Mouse (Mus musculus) limb, embryonic 11.5 days (tissue): ENCODE measurements at regions not wholly inside any gene's neighbourhood (a gene's known extent, or its start where the extent isn't known, plus 50 kb on each side); places are given as distances from the start of the nearest gene placed in this dataset.

Source experiments
- ATAC-seq: fragments of 200-750 bp; cut with Nextera tagmentation; 2 replicates; pipeline ENCODE4 v1.8.0; 2017; ENCODE audit warnings: low read depth; ENCODE audit not compliant: insufficient number of reproducible peaks, low FRiP score, low TSS enrichment
- DNase-seq: peaks from one replicate; pipeline ENCODE4 v3.0.0-alpha.2; 2015; ENCODE audit warnings: low spot score
- H3K27ac ChIP-seq: fragments of 300-500 bp; sonication (generic); replicated peaks from 2 replicates; pipeline ENCODE4 v1.5.1; 2014; ENCODE audit warnings: low read depth, mild to moderate bottlenecking, low read length
- H3K27me3 ChIP-seq: fragments of 300-500 bp; sonication (generic); 2 replicates; pipeline ENCODE4 v1.6.1; 2014; ENCODE audit warnings: mild to moderate bottlenecking, low read length, mixed read lengths; ENCODE audit not compliant: control insufficient read depth, insufficient read depth
- H3K36me3 ChIP-seq: fragments of 300-500 bp; sonication (generic); 2 replicates; pipeline ENCODE4 v1.6.1; 2014; ENCODE audit warnings: mild to moderate bottlenecking, low read length, moderate library complexity, mixed read lengths; ENCODE audit not compliant: control insufficient read depth, insufficient read depth
- H3K4me1 ChIP-seq: fragments of 300-500 bp; sonication (generic); 2 replicates; pipeline ENCODE4 v1.6.1; 2014; ENCODE audit warnings: low read length, mixed read lengths; ENCODE audit not compliant: control insufficient read depth, insufficient read depth
- H3K4me2 ChIP-seq: fragments of 300-500 bp; sonication (generic); 2 replicates; pipeline ENCODE4 v1.6.1; 2014; ENCODE audit warnings: low read depth, mild to moderate bottlenecking, moderate library complexity; ENCODE audit not compliant: severe bottlenecking
- H3K4me3 ChIP-seq: fragments of 300-500 bp; sonication (generic); 2 replicates; pipeline ENCODE4 v1.5.1; 2014; ENCODE audit warnings: low read depth, low read length
- H3K9ac ChIP-seq: fragments of 300-500 bp; sonication (generic); 2 replicates; pipeline ENCODE4 v1.6.1; 2014; ENCODE audit warnings: mild to moderate bottlenecking, low read length
- H3K9me3 ChIP-seq: fragments of 300-500 bp; sonication (generic); 2 replicates; pipeline ENCODE4 v1.6.1; 2016; ENCODE audit warnings: low read length; ENCODE audit not compliant: control insufficient read depth
- WGBS: fragments of 180-500 bp; shearing (Covaris S2); extraction: QIAGEN DNeasy Blood & Tissue Kit; methylation state at CpG from one replicate; pipeline ENCODE4 v1.1.7; 2014; 5-methylcytosine and 5-hydroxymethylcytosine counted together

DNA sequence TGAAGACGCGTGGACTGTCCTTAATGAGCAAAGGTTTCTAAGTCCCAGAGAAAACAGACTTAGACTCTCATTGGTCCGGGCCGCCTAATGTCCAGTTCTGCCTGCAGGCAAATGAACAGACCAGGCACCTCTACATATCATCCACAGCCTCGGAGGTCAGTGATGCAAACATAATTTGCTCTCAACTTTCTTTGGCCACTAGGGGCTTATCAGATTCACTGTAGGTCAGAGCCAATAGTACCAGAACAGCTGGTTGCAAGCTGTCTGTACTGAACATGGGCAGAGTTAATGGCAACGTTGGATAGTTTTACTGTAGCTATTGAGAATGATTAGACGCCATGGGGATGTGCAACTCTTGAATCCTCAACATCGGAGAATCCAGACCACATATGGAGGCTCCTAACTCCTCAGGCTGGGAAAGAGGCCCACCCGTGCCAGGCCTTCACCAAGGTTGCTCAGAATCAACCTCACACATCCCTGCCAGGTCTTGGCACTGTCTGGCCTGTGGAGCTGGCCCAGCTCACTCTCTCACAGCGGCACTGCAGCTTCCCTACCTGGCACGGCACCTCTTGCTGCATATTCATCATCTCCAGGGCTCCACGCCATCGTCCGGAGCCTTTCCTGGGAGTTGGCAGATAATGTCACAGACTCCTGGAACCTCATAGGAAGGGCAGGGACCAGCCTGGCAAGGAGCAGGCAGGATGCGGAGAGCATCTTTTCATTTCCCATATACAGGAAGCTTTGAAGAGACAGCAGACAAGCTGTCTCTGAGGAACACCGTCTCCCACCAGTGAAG, 228.1 kb downstream of the Gm4791 start:
- Histone ChIP-seq H3K4me1 (peaks cover 9% of the 10 kb centered on the region; the same call in 1 of the 2 replicates), H3K27ac (no peak overlapping the region), H3K4me3 (no peak overlapping the region), H3K9ac (no peak overlapping the region), H3K4me2 (no peak overlapping the region), H3K36me3 (no peaks in the 10 kb centered on the region), H3K9me3 (no peaks in the 10 kb centered on the region), H3K27me3 (no peaks in the 10 kb centered on the region)
- WGBS, result 88% methylated on average over 16 of the region's 16 CpGs
- ATAC-seq, result no peak
- DNase-seq, result no peak

DNA sequence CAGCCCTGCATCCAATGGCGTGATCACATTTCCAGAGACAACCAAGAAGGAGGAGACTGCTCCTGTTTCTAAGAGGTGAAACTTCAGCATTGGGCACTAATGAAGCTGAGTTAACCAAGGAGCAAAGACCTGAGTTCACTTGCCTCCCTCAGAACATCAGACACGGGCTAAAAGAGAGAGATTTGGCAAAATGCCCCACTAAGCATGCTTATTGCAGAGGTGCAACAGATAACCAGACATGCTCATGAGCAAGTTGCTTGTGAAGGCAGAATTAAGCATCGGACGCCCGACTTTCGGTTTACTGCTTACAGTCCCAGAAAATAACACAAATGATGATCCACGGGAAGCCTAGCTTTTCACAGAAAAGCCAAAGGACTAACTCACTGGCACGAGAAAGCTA, 228.8 kb downstream of the Gm4791 start:
- Histone ChIP-seq H3K27me3 (no peaks in the 10 kb centered on the region), H3K4me1 (peaks cover 9% of the 10 kb centered on the region; the same call in 1 of the 2 replicates), H3K9ac (no peak overlapping the region), H3K4me3 (no peak overlapping the region), H3K4me2 (no peak overlapping the region), H3K36me3 (no peaks in the 10 kb centered on the region), H3K27ac (no peak overlapping the region), H3K9me3 (no peaks in the 10 kb centered on the region)
- ATAC-seq (no peak), DNase-seq (no peak)
- 90% methylated on average over 8 of the region's 8 CpGs for WGBS

DNA sequence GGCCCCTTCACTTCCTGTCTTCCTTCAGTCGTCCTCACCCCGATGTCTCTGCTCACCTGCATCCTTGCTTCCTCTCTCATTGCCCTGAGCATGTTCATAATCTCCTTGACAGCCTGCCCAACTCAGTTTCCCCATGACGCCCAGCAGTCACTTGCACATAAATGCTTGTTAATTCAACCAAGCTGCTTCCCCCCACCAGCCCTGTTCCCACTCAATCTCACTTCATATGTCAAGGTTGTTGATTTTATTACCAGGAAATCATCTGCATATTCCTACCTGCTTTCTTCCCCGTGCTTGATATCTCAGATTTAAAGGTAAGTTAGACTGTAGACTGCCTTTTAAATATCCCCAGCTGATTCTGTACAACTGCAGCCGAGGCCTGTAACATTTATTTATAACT, 230.2 kb downstream of the Gm4791 start:
- Histone ChIP-seq H3K36me3 (no peaks in the 10 kb centered on the region), H3K4me3 (no peak overlapping the region), H3K9me3 (no peaks in the 10 kb centered on the region), H3K4me1 (peaks cover 9% of the 10 kb centered on the region; the same call in 1 of the 2 replicates), H3K27ac (no peak overlapping the region), H3K9ac (no peak overlapping the region), H3K4me2 (no peak overlapping the region), H3K27me3 (no peaks in the 10 kb centered on the region)
- ATAC-seq, result no peak
- 19% methylated on average over 5 of the region's 5 CpGs for WGBS
- peak; percentile 56 for DNase-seq

DNA sequence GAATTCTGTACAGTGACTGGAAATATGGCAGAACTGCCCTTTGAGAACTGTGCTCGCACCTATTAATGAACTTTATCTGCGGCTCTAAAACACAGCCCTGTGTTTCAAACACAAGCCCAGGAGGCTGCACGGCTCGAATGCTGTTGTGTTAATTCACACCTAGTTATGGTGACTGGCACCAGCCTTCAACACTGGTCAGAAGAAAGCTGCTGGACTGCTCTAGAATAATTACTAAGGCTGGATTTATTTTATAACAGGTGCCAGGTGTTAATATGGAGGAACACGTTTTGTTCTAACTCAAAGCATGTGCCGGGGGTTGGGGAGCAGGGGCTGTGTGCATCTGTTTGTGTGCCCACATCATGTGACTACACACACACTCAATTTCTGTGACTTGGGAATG, 230.8 kb downstream of the Gm4791 start:
- Histone ChIP-seq H3K4me3 (no peak overlapping the region), H3K4me1 (peaks cover 13% of the 10 kb centered on the region; the same call in 1 of the 2 replicates), H3K9ac (no peak overlapping the region), H3K4me2 (no peak overlapping the region), H3K36me3 (no peaks in the 10 kb centered on the region), H3K27ac (no peak overlapping the region), H3K9me3 (no peaks in the 10 kb centered on the region), H3K27me3 (no peaks in the 10 kb centered on the region)
- DNase-seq (peak; percentile 56), ATAC-seq (no peak)
- 25% methylated on average over 6 of the region's 6 CpGs for WGBS

DNA sequence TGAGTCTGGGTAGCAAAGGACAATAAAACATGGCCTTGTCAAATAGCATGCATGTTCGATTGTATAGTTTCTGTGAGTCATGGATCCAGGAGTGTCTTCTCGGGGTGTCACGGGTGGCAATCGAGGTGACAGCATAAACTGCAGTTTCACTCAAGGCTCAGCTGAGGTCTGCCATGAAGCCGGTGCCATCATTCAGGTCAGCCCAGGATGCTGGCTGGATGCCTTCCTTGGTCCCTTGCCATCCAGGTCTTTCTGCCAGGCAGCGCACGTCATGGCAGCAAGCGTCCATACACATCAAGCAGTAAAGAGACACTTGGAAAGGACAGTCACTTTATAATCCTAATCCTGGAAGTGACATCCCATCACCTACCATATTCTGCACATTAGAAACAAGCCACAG, 242.4 kb downstream of the Gm4791 start:
- no peak for DNase-seq
- no peaks in the 10 kb centered on the region for H3K9me3 ChIP-seq
- H3K27me3 ChIP-seq, result no peaks in the 10 kb centered on the region
- no peak overlapping the region for H3K27ac ChIP-seq
- no peak overlapping the region for H3K4me2 ChIP-seq
- no peak overlapping the region for H3K4me3 ChIP-seq
- ATAC-seq, result no peak
- no peak overlapping the region for H3K9ac ChIP-seq
- no peaks in the 10 kb centered on the region for H3K36me3 ChIP-seq
- WGBS, result 94% methylated on average over 8 of the region's 8 CpGs
- no peaks in the 10 kb centered on the region for H3K4me1 ChIP-seq

DNA sequence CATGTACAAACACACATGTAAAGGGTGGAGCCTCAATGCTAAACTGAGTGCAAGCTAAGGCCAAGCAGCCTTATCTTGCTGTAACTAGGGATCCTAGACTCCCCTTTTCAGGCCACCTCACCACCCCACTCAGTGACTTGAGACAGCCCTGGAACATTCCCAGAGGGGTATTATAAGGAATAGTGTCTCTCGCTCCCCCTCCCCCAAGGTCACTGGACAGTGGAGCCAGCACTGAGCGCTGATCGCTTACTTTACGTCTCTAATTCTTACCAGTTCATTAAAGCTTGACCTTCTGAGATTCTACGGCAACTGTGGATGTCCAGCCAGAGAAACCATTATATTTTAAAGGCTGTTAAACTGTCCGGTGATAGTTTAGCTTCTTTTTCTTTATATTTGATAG, 243.5 kb downstream of the Gm4791 start:
- WGBS, result 79% methylated on average over 6 of the region's 6 CpGs
- DNase-seq, result no peak

DNA sequence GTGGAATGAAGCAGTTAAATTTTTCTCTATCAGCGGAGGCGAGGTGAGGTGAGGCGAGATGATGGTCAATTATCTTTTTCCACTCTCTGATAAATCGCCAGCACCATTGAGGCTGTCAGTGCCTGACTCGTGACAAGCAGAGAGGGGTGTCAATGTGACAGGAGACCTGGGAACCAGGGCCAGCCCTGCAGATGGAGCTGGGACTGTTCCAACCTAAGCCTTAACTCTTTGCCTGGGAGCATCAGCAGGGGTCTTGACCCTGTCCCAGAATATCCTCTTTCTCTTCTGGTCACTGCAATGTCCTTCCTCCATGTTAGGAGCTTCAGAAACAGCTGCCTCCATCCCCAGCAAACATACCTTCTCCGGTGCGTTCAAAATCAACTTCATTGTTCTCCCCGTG, 244.0 kb downstream of the Gm4791 start:
- Histone ChIP-seq H3K4me2 (no peak overlapping the region), H3K36me3 (no peaks in the 10 kb centered on the region), H3K4me3 (no peak overlapping the region), H3K27me3 (no peaks in the 10 kb centered on the region), H3K27ac (no peak overlapping the region), H3K9ac (no peak overlapping the region), H3K4me1 (no peaks in the 10 kb centered on the region), H3K9me3 (no peaks in the 10 kb centered on the region)
- DNase-seq, result no peak
- 78% methylated on average over 8 of the region's 8 CpGs for WGBS
- no peak for ATAC-seq

More for the DNA sequence above, 243.5 kb downstream of the Gm4791 start:
- no peaks in the 10 kb centered on the region for H3K36me3 ChIP-seq
- H3K4me3 ChIP-seq, result no peak overlapping the region
- H3K4me1 ChIP-seq, result no peaks in the 10 kb centered on the region
- H3K4me2 ChIP-seq, result no peak overlapping the region
- no peak for ATAC-seq
- H3K9ac ChIP-seq, result no peak overlapping the region
- no peaks in the 10 kb centered on the region for H3K9me3 ChIP-seq
- H3K27me3 ChIP-seq, result no peaks in the 10 kb centered on the region
- no peak overlapping the region for H3K27ac ChIP-seq

DNA sequence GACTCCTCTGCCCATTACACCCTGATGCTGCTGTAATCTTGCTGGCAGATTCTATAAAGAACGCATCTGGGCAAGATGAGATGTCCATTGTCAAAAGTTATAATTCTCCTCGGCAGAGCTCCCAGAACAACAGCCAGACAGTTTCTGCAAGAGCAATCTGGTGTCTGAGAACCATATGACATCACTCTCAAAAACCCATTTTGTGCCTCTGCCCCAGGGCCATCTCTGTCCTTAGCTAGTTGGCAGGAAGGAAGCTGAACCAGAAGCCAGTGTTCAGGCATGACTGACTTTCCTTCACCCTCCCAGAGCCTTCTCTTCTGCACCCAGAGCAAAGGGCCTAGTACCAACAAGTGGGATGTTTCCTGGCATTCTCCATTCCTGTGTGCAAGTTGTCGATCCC, 250.5 kb downstream of the Gm4791 start:
- H3K9me3 ChIP-seq, result no peaks in the 10 kb centered on the region; the same call in 1 of the 2 replicates
- H3K27ac ChIP-seq, result no peak overlapping the region
- 83% methylated on average over 3 of the region's 3 CpGs for WGBS

DNA sequence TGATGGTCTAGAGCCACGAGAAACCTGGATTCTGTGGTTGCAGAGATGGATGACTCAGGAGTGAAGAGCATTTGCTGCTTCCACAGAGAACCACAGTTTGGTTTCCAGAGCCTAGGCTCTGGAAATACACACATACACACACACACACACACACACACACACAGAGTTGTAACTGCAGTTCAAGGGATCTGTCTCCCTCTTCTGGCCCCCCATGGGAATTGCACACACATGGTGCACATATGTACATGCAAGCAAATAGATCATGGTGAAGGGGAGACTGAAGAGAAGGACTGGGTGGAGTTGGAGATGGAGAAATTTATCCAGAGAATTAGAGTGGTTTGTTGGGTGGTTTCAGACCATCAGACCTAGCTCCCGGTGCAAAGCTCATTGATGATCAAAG, 252.6 kb downstream of the Gm4791 start:
- Histone ChIP-seq H3K4me1 (no peaks in the 10 kb centered on the region), H3K4me2 (no peak overlapping the region), H3K4me3 (no peak overlapping the region), H3K9me3 (no peaks in the 10 kb centered on the region; the same call in 1 of the 2 replicates), H3K36me3 (no peaks in the 10 kb centered on the region), H3K27ac (no peak overlapping the region), H3K27me3 (no peaks in the 10 kb centered on the region), H3K9ac (no peak overlapping the region)
- DNase-seq (no peak), ATAC-seq (no peak)
- 82% methylated on average over 2 of the region's 2 CpGs for WGBS

More for the DNA sequence above, 250.5 kb downstream of the Gm4791 start:
- Histone ChIP-seq H3K4me3 (no peak overlapping the region), H3K4me2 (no peak overlapping the region), H3K4me1 (no peaks in the 10 kb centered on the region), H3K27me3 (no peaks in the 10 kb centered on the region), H3K9ac (no peak overlapping the region), H3K36me3 (no peaks in the 10 kb centered on the region)
- no peak for DNase-seq
- no peak for ATAC-seq
